Mouse (Mus musculus): ENCODE data around the gene Fcrla.
"Not testable (repeated sequence)": the region's sequence is repeated elsewhere in the genome, so short reads cannot be mapped to it uniquely, and the experiment has no call there.

Gene Fcrla

DNA sequence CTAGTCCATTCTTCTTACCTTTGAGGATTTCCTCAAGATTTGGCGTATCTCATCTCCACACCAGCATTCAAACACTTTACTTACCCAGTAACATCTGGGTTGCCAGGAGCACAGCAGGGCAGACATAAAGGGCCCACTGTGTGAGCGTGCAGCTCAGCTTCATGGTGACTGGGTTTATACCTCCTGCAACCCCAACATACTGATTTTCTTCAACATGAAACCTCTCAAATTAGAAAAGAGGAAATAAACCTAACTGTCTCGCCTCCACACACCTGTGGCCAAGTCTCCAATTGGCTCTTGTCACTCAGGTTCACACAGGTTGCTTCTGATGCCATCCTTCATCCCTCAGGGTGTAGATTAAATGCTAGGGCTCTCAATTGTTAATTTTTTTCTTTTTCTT is at the start of gene Fcrla:
Gene Fcrla, minus strand, starts transcription at position 206 of the 400 bp plus-strand sequence.
- no peak for DNase-seq

DNA sequence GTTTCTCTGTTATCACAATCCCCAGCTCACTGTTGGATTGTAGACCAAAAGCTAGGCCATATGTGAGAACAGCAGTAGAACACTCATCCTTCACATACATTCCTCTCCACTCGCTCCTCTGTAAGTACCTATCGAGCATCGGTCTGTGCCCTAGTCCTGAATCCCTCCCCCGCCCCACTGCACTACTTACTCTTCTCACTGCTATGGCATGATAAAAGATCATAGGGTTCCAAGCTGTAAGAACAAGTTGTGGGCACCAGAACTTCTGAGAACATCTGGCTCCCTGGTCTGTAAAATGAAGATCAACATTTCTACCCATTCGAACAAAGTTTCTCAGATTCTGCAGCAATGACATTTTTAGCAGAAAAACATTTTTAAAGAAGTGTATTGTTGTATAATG is 49.1 kb upstream of the Fcrla start, which contains the start of gene Fcgr2b:
Gene Fcgr2b, minus strand, starts transcription at position 101 of the 400 bp plus-strand sequence.
- no peak for DNase-seq

DNA sequence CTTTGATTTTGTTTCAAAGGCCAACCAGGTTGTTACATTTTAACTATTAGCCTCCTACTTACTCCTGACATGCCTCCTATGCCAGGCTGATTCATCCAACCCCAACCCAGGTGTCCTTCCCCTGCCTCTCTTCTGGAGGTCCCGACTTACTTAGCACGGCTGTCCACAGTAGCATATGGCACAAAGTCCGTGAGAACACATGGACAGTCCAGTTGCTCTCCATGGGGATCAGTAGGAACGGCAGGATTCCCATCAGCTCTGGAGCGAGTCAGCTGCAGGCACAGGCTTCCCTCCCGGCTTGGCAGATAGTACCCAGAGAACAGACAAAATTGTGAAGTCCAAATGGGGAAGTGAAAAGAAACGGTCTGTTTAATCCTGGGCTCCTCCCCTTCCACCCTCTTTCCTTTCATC is 48.4 kb upstream of the Fcrla start:
- no peak for DNase-seq

DNA sequence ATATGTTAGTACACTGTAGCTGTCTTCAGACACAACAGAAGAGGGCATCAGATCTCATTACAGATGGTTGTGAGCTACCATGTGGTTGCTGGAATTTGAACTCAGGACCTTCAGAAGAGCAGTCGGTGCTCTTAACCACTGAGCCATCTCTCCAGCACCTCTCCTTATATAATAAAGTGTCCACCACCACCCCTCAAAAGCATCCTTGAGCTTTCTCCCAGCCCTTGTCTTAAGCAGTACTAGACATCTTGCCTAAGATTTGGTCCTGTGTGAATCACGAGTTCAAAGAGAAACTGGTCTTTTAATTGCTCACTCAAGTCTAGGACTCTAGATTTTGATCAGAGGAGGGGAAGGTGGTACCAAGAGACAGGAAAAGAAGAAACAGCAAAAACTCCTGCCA is 48.0 kb upstream of the Fcrla start:
- not testable (repeated sequence) for DNase-seq

DNA sequence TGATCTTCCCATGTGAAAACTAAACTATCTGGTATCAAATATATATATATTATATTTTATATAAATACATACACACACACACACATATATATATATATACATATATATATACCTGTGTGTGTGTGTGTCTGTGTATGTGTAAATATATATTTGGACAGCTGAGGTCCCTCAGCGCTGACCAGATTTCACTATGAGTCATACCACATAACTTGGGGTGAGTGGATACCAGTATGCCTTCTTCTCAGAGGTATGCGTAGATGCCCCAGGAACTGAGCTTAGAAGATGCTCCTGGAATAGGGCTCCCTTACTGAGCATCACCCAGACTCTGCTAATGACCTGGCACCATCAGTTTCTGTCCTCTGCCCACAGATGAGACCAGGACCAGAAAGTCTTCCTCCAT is 47.4 kb upstream of the Fcrla start:
- DNase-seq: no peak

DNA sequence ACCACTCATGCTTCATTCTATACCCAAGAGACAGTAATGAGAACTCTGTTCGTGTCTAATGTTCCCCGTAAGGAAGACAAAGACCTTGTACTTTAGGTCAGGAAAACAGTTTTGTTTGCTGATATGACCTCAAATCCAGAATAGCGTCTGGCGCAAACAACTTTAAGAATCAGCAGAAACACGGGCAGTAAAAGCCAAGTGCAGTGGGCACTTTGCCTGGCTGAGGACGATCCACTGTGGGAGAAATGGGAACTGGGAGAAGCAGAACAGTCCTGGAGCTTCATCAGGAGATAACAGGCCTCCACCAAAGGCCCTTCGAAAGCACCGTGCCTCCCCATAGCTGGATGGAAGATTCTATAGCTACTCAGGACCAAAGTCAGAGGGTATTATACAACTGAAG is 46.8 kb upstream of the Fcrla start:
- no peak for DNase-seq

DNA sequence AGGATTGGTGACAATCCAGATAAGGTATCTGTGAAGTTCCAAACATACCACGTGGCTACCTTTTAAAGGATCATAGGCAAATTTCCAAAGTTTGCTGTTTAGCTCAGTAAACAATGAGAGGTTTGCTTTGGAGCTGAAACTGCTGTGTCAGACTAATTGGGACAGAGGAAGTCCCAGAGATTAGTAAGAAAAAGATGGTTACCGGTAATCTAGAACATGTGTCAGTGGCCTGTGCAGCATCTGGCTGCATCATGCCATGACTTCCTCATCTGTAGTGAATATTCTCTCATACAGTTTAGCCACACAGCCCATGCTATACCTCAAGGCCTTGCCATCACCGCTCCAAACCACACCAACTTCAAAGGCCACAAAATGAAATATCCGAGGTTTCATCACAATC is 45.6 kb upstream of the Fcrla start:
- no peak for DNase-seq

DNA sequence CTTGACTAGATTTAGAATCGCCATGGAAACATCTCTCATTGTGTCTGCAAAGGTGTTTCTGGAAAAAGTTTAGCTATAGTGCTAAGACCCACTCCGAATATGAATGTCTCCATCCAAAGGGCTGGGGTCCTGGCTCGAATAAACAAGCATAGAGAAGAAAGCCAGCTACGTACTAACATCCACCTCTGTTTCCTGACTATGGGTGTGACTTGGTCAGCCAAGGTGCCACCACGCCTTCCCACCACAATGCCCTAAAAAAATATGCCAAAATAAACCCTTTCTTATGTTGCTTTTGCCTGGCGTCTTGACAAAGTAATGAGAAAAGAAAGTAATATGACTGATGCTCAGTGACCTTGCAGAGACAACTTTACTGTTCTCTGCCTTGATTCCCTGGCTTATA is 45.1 kb upstream of the Fcrla start:
- DNase-seq: no peak

DNA sequence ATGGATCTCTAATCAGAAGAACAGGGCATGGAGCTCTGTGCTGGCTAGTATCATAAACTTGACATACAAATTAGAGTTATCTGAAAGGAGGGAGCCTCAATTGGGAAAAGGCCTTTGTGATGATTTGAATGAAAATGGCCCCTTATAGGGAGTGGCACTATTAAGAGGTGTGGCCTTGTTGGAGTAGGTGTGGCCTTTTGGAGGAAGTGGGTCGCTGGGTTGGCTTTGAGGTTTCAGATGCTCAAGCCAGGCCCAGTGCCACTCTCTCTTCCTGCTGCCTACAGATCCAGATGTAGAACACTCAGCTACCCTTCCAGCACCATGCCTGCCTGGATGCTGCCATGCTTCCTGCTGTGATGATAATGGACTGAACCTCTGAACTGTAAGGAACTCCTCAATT is 41.2 kb upstream of the Fcrla start:
- DNase-seq: no peak

DNA sequence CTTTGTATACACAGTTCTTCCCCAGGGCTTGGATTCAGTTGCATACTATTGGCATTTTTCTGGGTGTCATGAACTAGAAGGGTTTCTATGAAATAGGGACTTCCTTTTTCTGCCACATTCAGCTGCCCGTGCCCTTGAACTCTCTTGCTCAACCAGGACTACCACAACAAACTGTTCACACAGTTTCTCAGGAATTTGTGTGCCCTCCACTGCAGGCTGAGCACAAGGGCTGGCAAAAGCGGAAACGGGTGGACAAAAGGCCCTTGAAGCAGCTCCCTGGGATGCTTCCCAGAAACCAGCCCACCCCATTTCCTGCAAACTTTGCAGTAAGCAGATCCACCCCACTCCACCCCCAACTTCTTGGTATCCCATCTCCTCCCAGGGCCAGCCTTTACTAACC is 40.2 kb upstream of the Fcrla start:
- DNase-seq: no peak

DNA sequence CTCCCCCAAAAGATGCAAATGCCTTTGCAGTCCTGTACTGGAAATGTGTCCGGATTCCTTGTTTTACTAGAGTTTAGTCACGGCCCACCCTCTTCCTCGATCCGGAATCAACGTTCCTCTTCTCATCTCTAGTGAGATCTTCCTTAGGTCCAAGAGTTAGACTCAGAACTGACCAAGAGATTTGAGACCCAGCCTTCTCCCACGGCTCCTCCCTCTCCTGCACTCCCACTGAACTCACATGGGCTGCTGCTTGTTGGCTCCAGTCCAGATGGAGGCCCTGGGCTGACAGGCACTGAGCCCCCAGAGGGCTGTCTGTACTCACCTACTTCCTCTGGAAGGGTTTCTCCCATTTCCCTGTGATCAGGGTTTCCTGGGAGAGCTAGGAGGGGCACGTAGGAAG is 35.7 kb upstream of the Fcrla start:
- peak; percentile 4 for DNase-seq

DNA sequence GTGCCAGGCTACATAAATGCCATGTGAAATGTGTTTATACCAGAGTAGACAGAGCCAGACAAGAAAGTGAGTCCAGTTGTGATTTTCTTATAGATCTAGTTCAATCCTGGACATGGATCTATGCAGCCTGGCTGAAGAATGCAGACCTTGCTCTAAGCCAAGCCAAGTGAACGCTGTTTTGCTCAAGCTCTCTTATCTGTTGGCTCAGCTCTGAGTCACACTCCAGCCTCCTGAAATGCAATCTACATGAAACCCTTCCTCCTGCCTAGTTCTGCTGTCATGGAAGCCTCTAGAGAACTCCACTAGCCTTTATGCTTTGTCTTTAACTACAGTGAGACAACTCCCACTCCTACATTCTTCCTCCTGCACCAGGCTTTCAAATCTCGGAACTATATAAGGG is 34.9 kb upstream of the Fcrla start:
- no peak for DNase-seq

DNA sequence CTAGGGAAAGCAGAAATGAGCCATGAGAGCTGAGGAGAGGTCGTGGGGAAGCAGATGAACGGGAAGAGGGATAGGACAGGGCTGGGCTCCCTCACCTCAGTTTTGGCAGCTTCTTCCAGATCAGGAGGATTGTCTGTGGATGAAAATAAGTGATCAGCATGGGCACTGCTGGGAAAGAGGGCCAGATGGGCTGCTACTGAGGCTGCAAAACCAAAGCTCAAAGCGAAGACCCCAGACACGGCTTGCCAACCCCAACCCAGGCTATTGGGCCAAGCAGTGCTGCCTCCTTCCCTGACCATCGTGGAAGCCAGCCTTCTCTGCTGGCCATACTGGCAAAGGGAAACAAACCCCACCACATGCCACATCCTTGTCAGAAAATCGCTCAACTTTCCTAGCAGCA is 33.7 kb upstream of the Fcrla start:
- DNase-seq: no peak

DNA sequence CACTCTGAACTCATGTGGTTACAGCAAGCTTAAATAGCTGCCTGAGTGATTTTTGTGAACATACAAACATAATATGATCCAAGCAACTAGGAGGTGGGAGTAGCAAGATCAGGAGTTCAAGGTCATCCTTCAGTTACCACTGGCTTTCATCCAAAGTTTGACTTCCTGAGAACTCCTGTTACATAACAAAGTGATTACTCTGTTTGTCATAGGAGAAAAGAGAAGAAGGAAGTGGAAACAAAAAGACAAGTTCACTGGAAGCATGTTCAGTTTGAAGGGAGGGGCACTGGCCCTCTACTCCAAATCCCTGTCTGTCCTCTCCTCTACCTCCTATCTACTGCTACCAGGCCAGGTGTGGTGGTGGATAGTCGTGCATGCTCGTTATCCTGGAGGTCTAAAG is 32.4 kb upstream of the Fcrla start:
- no peak for DNase-seq

DNA sequence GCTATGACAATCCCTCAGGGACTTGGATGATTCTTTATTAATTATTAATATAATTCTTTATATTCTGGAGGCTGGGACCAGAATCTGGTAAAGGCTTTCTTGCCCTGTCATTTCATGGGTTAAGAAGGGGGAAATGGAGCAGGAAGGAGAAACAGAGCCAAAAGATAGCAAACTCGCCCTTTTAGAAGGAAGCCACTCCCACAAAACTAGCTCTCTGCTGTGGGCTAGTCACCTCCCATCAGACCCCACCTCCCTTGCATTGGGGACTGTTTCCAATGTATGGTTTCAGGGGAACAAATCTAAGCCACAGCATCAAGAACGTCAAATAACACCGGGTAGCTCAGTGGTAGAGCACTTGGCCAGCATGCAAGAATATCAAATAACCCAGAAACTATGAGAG is 30.8 kb upstream of the Fcrla start:
- DNase-seq: no peak

DNA sequence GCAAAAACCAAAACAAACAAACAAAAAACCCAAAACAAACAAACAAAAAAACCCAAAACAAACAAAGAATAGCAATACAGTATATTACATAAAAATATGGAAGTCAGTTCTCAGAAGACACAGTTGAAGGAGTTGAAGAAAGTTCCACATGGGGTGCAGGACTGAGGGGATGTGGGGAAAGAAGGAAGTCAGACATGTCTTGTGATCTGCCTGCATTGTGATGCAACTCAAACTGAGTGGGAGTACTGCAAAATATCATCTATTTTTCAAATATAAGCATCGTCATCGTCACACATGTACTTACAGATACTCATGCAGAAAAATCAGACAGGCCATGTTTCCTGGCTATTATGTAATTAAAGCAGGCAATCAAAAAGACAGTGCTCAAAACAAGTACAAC is 25.8 kb upstream of the Fcrla start:
- no peak for DNase-seq

DNA sequence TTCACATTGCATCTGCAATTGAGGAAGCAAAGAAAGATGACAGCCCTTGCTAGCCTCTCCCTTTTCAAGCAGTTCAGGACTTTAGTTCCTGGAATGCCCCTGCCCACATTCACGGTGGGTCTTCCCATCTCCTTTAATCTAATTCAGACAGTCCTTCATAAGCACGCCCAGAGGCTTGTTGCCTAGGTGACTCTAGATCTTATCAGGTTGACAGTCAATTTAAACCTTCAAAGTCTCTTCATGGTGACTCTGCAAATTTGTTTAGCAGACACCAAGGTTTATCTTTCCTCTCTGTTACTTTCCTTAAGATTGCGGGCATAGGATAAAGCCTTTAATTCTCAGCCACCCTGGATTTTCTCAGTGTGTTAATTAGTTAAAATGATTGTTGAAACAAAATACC is 23.4 kb upstream of the Fcrla start:
- DNase-seq: peak; percentile 4

DNA sequence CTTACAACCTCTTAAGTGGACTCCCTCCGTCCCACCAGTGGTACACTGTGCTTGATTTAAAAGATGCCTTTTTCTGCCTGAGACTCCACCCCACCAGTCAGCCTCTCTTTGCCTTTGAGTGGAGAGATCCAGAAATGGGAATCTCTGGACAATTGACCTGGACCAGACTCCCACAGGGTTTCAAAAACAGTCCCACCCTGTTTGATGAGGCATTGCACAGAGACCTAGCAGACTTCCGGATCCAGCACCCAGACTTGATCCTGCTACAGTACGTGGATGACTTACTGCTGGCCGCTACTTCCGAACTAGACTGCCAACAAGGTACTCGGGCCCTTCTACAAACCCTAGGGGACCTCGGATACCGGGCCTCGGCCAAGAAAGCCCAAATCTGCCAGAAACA is 17.5 kb upstream of the Fcrla start:
- not testable (repeated sequence) for DNase-seq

DNA sequence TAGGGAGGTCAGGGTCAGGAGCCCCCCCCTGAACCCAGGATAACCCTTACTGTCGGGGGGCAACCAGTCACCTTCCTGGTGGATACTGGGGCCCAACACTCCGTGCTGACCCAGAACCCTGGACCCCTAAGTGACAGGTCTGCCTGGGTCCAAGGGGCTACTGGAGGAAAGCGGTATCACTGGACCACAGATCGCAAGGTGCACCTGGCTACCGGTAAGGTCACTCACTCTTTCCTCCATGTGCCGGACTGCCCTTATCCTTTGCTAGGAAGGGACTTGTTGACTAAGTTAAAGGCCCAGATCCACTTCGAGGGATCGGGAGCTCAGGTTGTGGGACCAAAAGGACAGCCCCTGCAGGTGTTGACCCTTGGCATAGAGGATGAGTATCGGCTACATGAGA is 16.8 kb upstream of the Fcrla start:
- not testable (repeated sequence) for DNase-seq

DNA sequence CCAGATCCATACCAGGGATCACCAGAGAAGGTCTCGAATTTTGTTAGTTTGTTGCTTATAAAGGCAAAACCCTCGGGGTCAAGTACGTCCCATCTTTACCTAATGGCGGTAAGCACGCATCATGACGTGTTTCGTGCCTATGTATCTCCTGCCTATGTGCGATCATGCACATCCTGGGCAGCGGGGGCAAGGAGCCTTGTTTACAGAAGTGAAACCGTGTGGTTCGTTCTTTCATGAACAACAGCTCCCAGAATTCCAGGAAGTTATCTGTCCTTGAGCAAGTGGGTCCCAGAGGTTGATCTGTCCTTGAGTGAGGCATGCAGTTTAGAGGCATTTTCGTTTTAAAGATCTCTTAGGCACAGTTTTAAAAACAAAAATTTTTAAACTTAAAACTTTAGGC is 11.9 kb upstream of the Fcrla start:
- no peak for DNase-seq

DNA sequence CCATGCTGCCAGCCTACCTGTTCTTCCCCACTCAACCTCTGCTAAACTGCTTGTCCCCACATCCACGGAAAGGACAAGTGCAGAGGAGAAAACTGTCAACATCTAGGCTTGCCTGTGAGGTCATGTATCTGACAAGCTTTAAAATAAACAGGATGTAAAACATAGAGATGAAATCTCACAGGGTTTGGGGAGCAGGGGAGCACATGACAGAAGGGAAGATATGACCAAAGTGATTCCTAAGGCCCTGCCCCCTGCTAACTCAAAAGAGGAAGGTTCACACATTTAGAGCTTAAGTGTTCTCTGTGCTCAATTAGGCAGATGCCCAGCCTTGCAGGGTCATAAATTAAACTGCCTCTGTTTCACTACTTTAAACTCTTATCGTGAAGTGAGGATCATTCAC is 7.0 kb upstream of the Fcrla start:
- DNase-seq: no peak

DNA sequence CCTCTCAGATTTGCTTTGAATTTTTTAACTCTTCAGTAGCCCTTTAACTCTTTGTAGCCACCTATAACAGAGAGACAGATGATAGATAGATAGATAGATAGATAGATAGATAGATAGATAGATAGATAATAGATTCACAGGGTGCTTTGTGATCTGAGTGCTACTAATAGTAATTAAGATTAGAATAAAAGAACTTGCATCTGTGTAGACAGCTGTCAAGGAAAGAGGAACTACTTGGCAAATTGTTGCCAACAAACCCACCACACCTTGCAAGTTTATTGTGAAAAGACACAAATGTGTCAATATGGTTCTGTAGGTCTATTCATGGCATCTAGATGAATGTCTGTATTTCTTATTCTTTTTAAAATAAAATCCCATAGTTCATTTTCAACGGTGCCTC is 6.6 kb upstream of the Fcrla start:
- no peak for DNase-seq

DNA sequence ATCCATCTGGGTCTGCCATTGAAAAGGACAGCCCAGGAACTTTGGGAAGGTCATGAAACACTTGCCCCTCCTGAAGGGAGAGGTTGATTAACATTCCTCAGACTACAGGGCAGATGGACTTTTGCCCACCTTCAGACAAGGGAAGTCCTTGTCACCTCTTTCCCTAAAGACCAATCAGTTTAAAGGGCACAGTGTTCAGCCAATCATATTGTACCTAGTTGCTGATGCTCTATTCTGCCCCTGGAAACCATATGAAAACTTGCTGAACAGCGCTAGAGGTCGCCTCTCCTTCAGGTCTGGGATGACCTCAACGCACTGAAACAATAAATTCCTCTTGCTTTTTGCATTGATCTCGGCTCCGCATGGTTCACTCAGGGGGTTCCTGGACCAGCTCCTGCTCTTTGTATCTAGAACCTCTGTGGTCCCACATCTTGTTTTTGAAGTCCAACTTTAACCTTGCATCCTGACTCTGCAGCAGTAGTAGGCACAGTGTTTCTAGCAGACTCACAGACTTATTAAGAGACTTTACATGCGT is 6.1 kb upstream of the Fcrla start:
- no peak for DNase-seq

DNA sequence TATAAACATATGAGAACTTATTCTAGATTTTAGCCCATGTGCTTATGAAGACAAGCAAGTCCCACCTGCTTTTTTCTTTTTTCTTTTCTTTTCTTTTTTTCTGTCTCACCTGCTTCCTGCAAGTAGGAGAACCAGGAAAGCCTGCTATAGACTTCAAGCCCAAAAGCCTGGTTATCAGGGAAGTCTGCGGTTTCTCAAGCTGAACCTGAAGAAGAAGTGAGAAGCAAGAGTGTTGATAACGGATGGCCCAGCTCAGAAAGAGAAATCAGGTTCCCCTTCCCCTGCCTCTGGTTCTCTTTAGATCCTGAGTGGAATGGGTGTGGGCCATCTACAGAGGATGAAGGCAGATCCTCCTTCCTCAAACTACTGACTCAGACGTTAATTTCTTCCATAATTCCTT is 4.7 kb upstream of the Fcrla start:
- no peak for DNase-seq

DNA sequence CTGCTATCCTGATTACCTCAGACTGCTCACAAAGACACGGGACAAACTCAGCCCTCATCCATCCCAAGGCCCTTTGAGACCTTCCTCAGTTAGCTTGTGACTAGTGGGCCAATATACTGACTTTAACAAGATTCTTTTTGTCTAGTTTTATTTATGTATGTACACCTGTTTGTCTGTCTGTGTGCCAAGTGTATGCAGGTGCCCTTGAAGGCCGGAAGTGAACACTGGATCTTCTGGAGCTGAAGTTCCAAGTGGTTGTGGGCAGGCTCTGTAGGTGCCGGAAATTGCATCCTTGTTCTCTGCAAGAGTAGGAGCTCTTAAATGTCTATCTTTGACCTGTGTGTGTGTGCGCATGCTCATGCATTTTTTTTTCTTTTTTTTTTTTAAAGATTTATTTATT is 1.9 kb upstream of the Fcrla start:
- DNase-seq: no peak

DNA sequence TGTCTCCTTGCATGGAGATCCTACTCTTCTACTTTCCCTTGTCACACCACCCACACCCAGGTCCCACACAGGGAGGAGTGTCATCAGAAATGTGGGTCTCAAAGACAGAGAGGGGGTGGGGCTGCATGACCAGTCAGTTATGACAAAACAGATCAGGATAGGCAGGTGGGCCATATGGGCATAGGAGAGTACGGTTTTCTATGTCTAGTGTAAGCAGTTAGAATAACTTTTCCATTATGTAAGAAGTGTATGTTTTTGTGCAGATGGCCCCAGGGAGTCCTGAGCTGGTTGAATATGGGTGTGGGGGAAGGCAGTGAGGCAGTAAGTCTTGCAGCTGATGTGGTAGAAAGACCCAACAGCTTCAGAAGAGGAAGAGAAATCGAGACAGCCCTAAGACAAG is 1.1 kb upstream of the Fcrla start:
- no peak for DNase-seq
